Comparison of ENCODE assay signal across 22 mouse cellular contexts in the genomic region with DNA sequence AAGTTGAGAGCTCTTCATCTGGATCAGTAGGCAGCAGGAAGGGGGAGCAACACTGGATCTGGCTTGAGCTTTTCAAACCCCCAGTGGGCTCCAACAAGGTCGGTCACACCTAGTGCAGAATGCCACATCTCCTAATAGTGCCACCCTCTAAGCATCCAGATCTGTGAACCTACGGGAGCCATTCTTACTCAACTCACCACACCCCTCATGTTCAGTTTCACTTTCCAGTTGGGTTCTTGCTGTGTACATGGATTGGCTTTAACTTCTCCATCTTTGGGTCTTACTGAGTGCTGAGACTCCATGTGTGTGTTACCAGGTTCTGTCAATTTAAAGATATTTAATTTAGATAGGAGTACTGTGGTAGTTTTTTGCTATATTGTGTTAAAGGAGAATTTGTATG.
"Had no signal": no experiment of that assay in that cellular context is flagged by ENCODE, and none has a peak within 500 bp of the region (broad histone marks: within the 10 kb centered on the region; RNA-seq: fewer than 3 reads in every experiment).

No protein-coding gene starts in this region.

- H3K4me3 ChIP-seq: liver, embryonic 13.5 days; liver, embryonic 15.5 days; lung, embryonic 15.5 days; midbrain, embryonic 10.5 days; midbrain, embryonic 13.5 days; midbrain, embryonic 15.5 days; myocyte; neural tube, embryonic 13.5 days; neural tube, embryonic 15.5 days had no signal

- ATAC-seq: liver, postnatal 0 days; lung, postnatal 0 days; midbrain, embryonic 13.5 days; midbrain, embryonic 15.5 days had no signal

- H3K27me3 ChIP-seq: liver, embryonic 13.5 days; liver, embryonic 15.5 days; lung, embryonic 15.5 days; midbrain, embryonic 13.5 days; midbrain, embryonic 15.5 days; neural tube, embryonic 13.5 days; neural tube, embryonic 15.5 days had no signal

- DNase-seq: liver, embryonic 13.5 days; liver, postnatal 0 days; lung, adult 2 months; lung, postnatal 14 days; lung, postnatal 36 days; retina, postnatal 1 day; right cerebral cortex, adult 18-20 months; right cerebral cortex, postnatal 25 days; right cerebral cortex, postnatal 4 days; spleen, adult 18-20 months; thymus, adult 2 months; thymus, postnatal 25 days had no signal

- H3K9me3 ChIP-seq: liver, embryonic 13.5 days; liver, embryonic 15.5 days; lung, embryonic 15.5 days; midbrain, embryonic 10.5 days; midbrain, embryonic 13.5 days; midbrain, embryonic 15.5 days; neural tube, embryonic 13.5 days; neural tube, embryonic 15.5 days had no signal

- H3K4me1 ChIP-seq: liver, embryonic 13.5 days; liver, embryonic 15.5 days; lung, embryonic 15.5 days; midbrain, embryonic 10.5 days; midbrain, embryonic 13.5 days; midbrain, embryonic 15.5 days; neural tube, embryonic 13.5 days; neural tube, embryonic 15.5 days had no signal

- H3K27ac ChIP-seq: liver, embryonic 13.5 days; liver, embryonic 15.5 days; lung, embryonic 15.5 days; macrophage; midbrain, embryonic 10.5 days; midbrain, embryonic 13.5 days; midbrain, embryonic 15.5 days; neural tube, embryonic 13.5 days; neural tube, embryonic 15.5 days had no signal

- H3K9ac ChIP-seq: liver, embryonic 13.5 days; liver, embryonic 15.5 days; liver, postnatal 0 days; lung, embryonic 15.5 days; midbrain, embryonic 13.5 days; midbrain, embryonic 15.5 days; neural tube, embryonic 13.5 days; neural tube, embryonic 15.5 days had no signal

- H3K36me3 ChIP-seq: liver, embryonic 13.5 days; liver, embryonic 15.5 days; lung, embryonic 15.5 days; midbrain, embryonic 15.5 days; neural tube, embryonic 13.5 days; neural tube, embryonic 15.5 days had no signal

- H3K4me2 ChIP-seq: liver, embryonic 13.5 days; liver, embryonic 15.5 days; lung, embryonic 15.5 days; midbrain, embryonic 13.5 days; midbrain, embryonic 15.5 days; neural tube, embryonic 13.5 days; neural tube, embryonic 15.5 days had no signal
